Mouse (Mus musculus) MEL (cell line): Measurements from ENCODE around the gene Cemip2. TPM values are rescaled to one million over a fixed set of nuclear protein-coding genes. Genes with fewer than 3 reads are reported as not detected.

Experiments used
- DNase-seq: peaks from one replicate; pipeline ENCODE4 v3.0.0; 2011; ENCODE audit warnings: low read depth, low spot score
- H3K27ac ChIP-seq: 2 replicates; pipeline ENCODE4 v1.5.1; 2012; ENCODE audit warnings: low read depth, mild to moderate bottlenecking, control low read depth, low read length, moderate library complexity; ENCODE audit not compliant: control insufficient read depth
- H3K27me3 ChIP-seq, 2 experiments: fragments of 150-350 bp in 1 of 2; sonication (generic) in 1 of 2; 2 replicates each; pipeline ENCODE4 v1.6.1; 2012; ENCODE audit warnings: low read length in 2 of 2, mild to moderate bottlenecking in 2 of 2, improper control_type of control experiment in 1 of 2, moderate library complexity in 1 of 2; ENCODE audit not compliant: insufficient read depth in 2 of 2, control insufficient read depth in 1 of 2
- H3K36me3 ChIP-seq, 2 experiments: 2 replicates each; pipeline ENCODE4 v1.6.1; 2012 to 2014; ENCODE audit warnings: low read length in 2 of 2, improper control_type of control experiment in 1 of 2, inconsistent platforms in 1 of 2, mild to moderate bottlenecking in 1 of 2; ENCODE audit not compliant: insufficient read depth in 2 of 2, control insufficient read depth in 1 of 2
- H3K4me1 ChIP-seq, 2 experiments: fragments of 150-350 bp in 1 of 2; sonication (generic) in 1 of 2; 2 replicates each; pipeline ENCODE4 v1.6.1; 2012; ENCODE audit warnings: low read length in 2 of 2, improper control_type of control experiment in 1 of 2, mild to moderate bottlenecking in 1 of 2; ENCODE audit not compliant: insufficient read depth in 2 of 2, control insufficient read depth in 1 of 2
- H3K4me3 ChIP-seq, 2 experiments: fragments of 150-350 bp in 1 of 2; sonication (generic) in 1 of 2; 2 replicates each; pipeline ENCODE4 v1.5.1; 2012; ENCODE audit warnings: low read depth in 2 of 2, low read length in 2 of 2, mild to moderate bottlenecking in 2 of 2, moderate library complexity in 2 of 2, control low read depth in 1 of 2, improper control_type of control experiment in 1 of 2; ENCODE audit not compliant: control insufficient read depth in 1 of 2, insufficient read depth in 1 of 2
- H3K79me2 ChIP-seq: 2 replicates; pipeline ENCODE4 v1.6.1; 2012; ENCODE audit warnings: mild to moderate bottlenecking, low read length, moderate library complexity; ENCODE audit not compliant: control insufficient read depth, poor library complexity, insufficient read depth
- H3K9ac ChIP-seq: 2 replicates; pipeline ENCODE4 v1.6.1; 2012; ENCODE audit warnings: low read depth, mild to moderate bottlenecking, control low read depth, low read length, moderate library complexity; ENCODE audit not compliant: control insufficient read depth, poor library complexity, severe bottlenecking
- H3K9me3 ChIP-seq: fragments of 150-350 bp; sonication (generic); replicated peaks from 2 replicates; pipeline ENCODE4 v1.6.1; 2012; ENCODE audit warnings: mild to moderate bottlenecking, low read length, improper control_type of control experiment, moderate library complexity; ENCODE audit not compliant: insufficient read depth
- BHLHE40 ChIP-seq: IDR thresholded peaks from 2 replicates; pipeline ENCODE4 v1.6.1; 2012; ENCODE audit warnings: low read depth, mild to moderate bottlenecking, inconsistent platforms, low read length, improper control_type of control experiment, borderline replicate concordance
- CHD2 ChIP-seq: IDR thresholded peaks from 2 replicates; pipeline ENCODE4 v1.6.1; 2011; ENCODE audit warnings: low read length, improper control_type of control experiment
- CTCF ChIP-seq, 3 experiments: IDR thresholded peaks in 2 of 3; conservative IDR thresholded peaks in 1 of 3; 2 replicates each; pipeline ENCODE4 v1.5.1; 2011 to 2012; ENCODE audit warnings: low read length in 3 of 3, low read depth in 2 of 3, mild to moderate bottlenecking in 2 of 3, improper control_type of control experiment in 1 of 3, inconsistent platforms in 1 of 3, mixed read lengths in 1 of 3, moderate library complexity in 1 of 3; ENCODE audit not compliant: control insufficient read depth in 1 of 3, insufficient read depth in 1 of 3, poor library complexity in 1 of 3, severe bottlenecking in 1 of 3
- ELF1 ChIP-seq: IDR thresholded peaks from 2 replicates; pipeline ENCODE4 v1.6.1; 2014; ENCODE audit warnings: low read depth, mild to moderate bottlenecking, inconsistent platforms, low read length, improper control_type of control experiment, moderate library complexity
- EP300 ChIP-seq, 2 experiments: IDR thresholded peaks; 2 replicates each; pipeline ENCODE4 v1.6.1; 2011; ENCODE audit warnings: improper control_type of control experiment in 2 of 2, low read length in 2 of 2, low read depth in 1 of 2, mild to moderate bottlenecking in 1 of 2
- ETS1 ChIP-seq: IDR thresholded peaks from 2 replicates; pipeline ENCODE4 v1.6.1; 2012; ENCODE audit warnings: low read depth, mild to moderate bottlenecking, inconsistent platforms, low read length, improper control_type of control experiment, moderate library complexity
- GATA1 ChIP-seq: IDR thresholded peaks from 2 replicates; pipeline ENCODE4 v1.6.1; 2011; ENCODE audit warnings: low read depth, low read length, improper control_type of control experiment
- JUND ChIP-seq: IDR thresholded peaks from 2 replicates; pipeline ENCODE4 v1.6.1; 2011; ENCODE audit warnings: low read depth, mild to moderate bottlenecking, improper control_type of control experiment, low read length
- MAX ChIP-seq: IDR thresholded peaks from 2 replicates; pipeline ENCODE4 v1.6.1; 2011; ENCODE audit warnings: low read length, improper control_type of control experiment
- MXI1 ChIP-seq: IDR thresholded peaks from 2 replicates; pipeline ENCODE4 v1.6.1; 2011; ENCODE audit warnings: mild to moderate bottlenecking, low read depth, low read length, improper control_type of control experiment
- MYB ChIP-seq: IDR thresholded peaks from 2 replicates; pipeline ENCODE4 v1.6.1; 2011; ENCODE audit warnings: mild to moderate bottlenecking, low read depth, low read length, improper control_type of control experiment
- NRF1 ChIP-seq: IDR thresholded peaks from 2 replicates; pipeline ENCODE4 v1.6.1; 2014; ENCODE audit warnings: low read depth, mild to moderate bottlenecking, inconsistent platforms, low read length, improper control_type of control experiment, moderate library complexity; ENCODE audit not compliant: poor library complexity, insufficient read depth, severe bottlenecking
- RCOR1 ChIP-seq: IDR thresholded peaks from 2 replicates; pipeline ENCODE4 v1.6.1; 2012; ENCODE audit warnings: low read depth, mild to moderate bottlenecking, inconsistent platforms, low read length, improper control_type of control experiment
- TAL1 ChIP-seq: IDR thresholded peaks from 2 replicates; pipeline ENCODE4 v1.6.1; 2012; ENCODE audit warnings: mild to moderate bottlenecking, inconsistent platforms, low read length, moderate library complexity, mixed read lengths
- TCF12 ChIP-seq: IDR thresholded peaks from 2 replicates; pipeline ENCODE4 v1.6.1; 2014; ENCODE audit warnings: low read depth, mild to moderate bottlenecking, inconsistent platforms, low read length, improper control_type of control experiment, moderate library complexity
- USF2 ChIP-seq, 2 experiments: IDR thresholded peaks; 2 replicates each; pipeline ENCODE4 v1.6.1; 2011 to 2012; ENCODE audit warnings: improper control_type of control experiment in 2 of 2, low read length in 2 of 2, borderline replicate concordance in 1 of 2, inconsistent platforms in 1 of 2, low read depth in 1 of 2, mild to moderate bottlenecking in 1 of 2; ENCODE audit not compliant: insufficient read depth in 1 of 2
- ZC3H11A ChIP-seq: IDR thresholded peaks from 2 replicates; pipeline ENCODE4 v1.6.1; 2012; ENCODE audit warnings: low read depth, mild to moderate bottlenecking, inconsistent platforms, low read length, improper control_type of control experiment
- polyA plus RNA-seq, 2 experiments: library from polyadenylated mRNA; stranded (reverse) in 1 of 2; unstranded in 1 of 2; fragments of >175 nt in 1 of 2; fragments of >200 nt in 1 of 2; gene quantifications; 2 replicates each; pipeline versions ENCODE4 v1.2.1 to v1.2.4; 2012; ENCODE audit warnings: low replicate concordance in 2 of 2, low read depth in 1 of 2; ENCODE audit not compliant: insufficient read length in 2 of 2, insufficient read depth in 1 of 2, missing spikeins in 1 of 2
- total RNA-seq: library from RNA; depleted of rRNA; stranded (reverse); fragments of 300-350 nt; gene quantifications from 2 replicates; pipeline ENCODE4 v1.2.3, GENCODE M21; 2012

Gene Cemip2
- total and polyA plus RNA-seq, 3 experiments = 5.0 to 5.9 TPM; not detected in 1

DNA sequence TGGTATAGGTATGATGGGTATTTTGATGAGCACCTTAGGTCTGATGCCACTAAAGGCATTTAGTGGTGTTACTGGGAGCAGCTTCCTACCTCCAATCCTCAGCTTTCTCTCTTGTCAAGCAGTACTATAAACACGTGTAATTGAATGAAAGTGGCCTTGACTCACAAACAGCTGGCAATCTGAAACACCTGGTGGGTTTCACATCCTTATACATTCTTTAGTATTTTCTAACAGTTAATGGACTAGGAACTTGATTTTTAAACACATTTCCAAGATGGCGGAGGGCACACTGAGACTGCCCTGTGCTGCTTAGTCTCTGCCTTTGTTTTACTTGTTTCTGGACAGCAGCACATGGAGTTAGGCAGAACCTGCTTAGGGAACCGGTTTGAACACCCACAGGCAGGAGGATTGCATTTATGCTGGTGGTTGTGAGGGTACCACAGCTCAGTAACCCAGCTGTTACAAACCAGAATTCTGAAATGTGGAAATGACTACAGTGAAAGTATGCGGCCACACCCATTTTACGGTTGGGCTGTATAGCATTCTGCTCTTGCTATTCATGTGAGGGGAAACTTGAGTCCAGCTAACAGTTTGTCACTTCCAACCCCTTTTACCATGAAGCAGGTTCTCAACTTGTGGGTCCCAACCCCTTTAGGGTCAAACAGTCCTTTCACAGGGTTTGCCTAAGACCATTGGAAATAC lies 84.3 kb downstream of the Cemip2 start:
- peak; percentile 58 for DNase-seq
- H3K79me2 ChIP-seq = no peaks in the 10 kb centered on the region
- H3K9ac ChIP-seq = no peak overlapping the region
- peaks cover 24 to 28% of the 10 kb centered on the region in 2 experiments for H3K4me1 ChIP-seq
- H3K27ac ChIP-seq = peak overlapping the region; percentile 73
- TF ChIP-seq MXI1 = 0 out of 2 replicates have a peak, but pooled peaks have one; percentile 35
- no peak for TF ChIP-seq NRF1
- peaks cover 0 to 32% of the 10 kb centered on the region in 2 experiments; a peak in 2 of 4 replicates for H3K36me3 ChIP-seq
- no peaks in the 10 kb centered on the region for H3K27me3 ChIP-seq
- no peaks in the 10 kb centered on the region for H3K9me3 ChIP-seq
- no peak overlapping the region for H3K4me3 ChIP-seq

DNA sequence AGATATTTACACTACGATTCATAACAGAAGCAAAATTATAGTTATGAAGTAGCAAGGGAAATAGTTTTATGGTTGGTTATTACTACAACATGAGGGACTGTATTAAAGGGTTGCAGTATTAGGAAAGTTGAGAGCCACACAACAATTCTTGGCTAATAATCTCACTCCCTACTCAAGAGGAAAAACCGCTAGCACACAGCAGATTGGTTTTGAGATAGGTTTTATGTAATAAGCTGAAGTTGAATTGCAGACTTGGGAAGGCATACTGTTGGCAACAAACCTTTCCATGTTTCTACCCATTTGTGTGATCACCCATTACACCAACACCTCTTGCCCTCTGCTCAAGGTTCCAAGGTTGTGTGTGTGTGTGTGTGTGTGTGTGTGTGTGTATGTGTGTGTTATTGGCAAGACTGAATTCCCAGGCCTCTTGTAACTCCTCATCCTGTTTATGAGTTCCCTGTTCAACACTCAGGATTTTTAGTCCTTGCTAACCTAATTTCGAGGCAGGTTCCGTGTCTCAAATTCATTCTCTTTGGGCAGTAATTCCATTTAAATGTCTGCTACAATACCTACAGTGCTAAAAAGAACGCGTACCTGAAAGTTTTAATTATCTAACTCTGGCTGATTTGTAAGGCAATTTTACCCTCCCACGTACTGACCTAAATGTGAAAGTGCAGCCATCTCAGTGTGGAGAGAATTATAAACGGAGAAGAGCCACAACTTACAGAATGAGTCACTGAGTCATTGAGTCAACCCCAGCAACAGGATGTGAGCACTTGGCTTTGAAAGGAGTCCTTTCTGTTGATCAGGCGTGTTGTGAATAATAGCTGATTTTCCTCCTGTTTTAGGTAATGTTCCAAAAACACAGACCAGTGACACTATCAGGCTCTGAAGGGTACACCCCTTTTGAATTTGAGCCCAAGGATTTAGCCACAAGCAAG lies 85.1 kb downstream of the Cemip2 start:
- Histone ChIP-seq H3K4me3 (no peak overlapping the region), H3K79me2 (no peaks in the 10 kb centered on the region), H3K9me3 (no peaks in the 10 kb centered on the region), H3K36me3 (peaks cover 0 to 32% of the 10 kb centered on the region in 2 experiments; a peak in 2 of 4 replicates), H3K27me3 (no peaks in the 10 kb centered on the region), H3K4me1 (peaks cover 24 to 28% of the 10 kb centered on the region in 2 experiments), H3K9ac (no peak overlapping the region), H3K27ac (peak overlapping the region; percentile 73)
- TF ChIP-seq EP300 (IDR thresholded peaks at IDR 0.05; ENCODE audit: low read depth in 1 of 2, low read length in 2 of 2) (peak; percentile 9 to 47; a peak in 1 of 4 replicates), USF2 (IDR thresholded peaks at IDR 0.05; ENCODE audit: borderline replicate concordance in 1 of 2, insufficient read depth in 1 of 2, low read depth in 1 of 2, low read length in 2 of 2) (no peak), TCF12 (peak; percentile 32; the same call in 1 of the 2 replicates), RCOR1 (0 out of 2 replicates have a peak, but pooled peaks have one; percentile 29), MAX (no peak), JUND (no peak), MYB (no peak), ZC3H11A (no peak), BHLHE40 (no peak; the same call in 1 of the 2 replicates), TAL1 (no peak), ELF1 (0 out of 2 replicates have a peak, but pooled peaks have one; percentile 2), ETS1 (peak; percentile 56), CHD2 (no peak), CTCF (IDR thresholded peaks at IDR 0.05 in 2 of 3, conservative IDR thresholded peaks at IDR 0.05 in 1 of 3; ENCODE audit: control insufficient read depth in 1 of 3, insufficient read depth in 1 of 3, low read depth in 2 of 3, low read length in 3 of 3, poor library complexity in 1 of 3, severe bottlenecking in 1 of 3) (no peak), GATA1 (0 out of 2 replicates have a peak, but pooled peaks have one; percentile 19)
- DNase-seq = peak; percentile 52
